Mouse (Mus musculus) forebrain, postnatal 0 days (tissue): ENCODE measurements around the gene Neu2. TPM values are rescaled to one million over a fixed set of nuclear protein-coding genes. Genes with fewer than 3 reads are reported as not detected.

Experiments
- ATAC-seq: fragments of 200-750 bp; cut with Nextera tagmentation; 2 replicates; pipeline ENCODE4 v1.8.0; 2017; ENCODE audit warnings: mild to moderate bottlenecking, moderate library complexity
- DNase-seq: peaks from one replicate; pipeline ENCODE4 v3.0.0-alpha.2; 2015
- H3K27ac ChIP-seq: fragments of 300-500 bp; sonication (generic); 2 replicates; pipeline ENCODE4 v1.5.1; 2014; ENCODE audit warnings: low read depth, mild to moderate bottlenecking, antibody characterized with exemption, low read length, moderate library complexity, mixed read lengths
- H3K27me3 ChIP-seq: fragments of 300-500 bp; sonication (generic); 2 replicates; pipeline ENCODE4 v1.6.1; 2014; ENCODE audit warnings: mild to moderate bottlenecking, low read length, mixed read lengths; ENCODE audit not compliant: insufficient read depth
- H3K36me3 ChIP-seq: fragments of 300-500 bp; sonication (generic); 2 replicates; pipeline ENCODE4 v1.6.1; 2014; ENCODE audit warnings: mild to moderate bottlenecking, moderate library complexity; ENCODE audit not compliant: insufficient read depth
- H3K4me1 ChIP-seq: fragments of 300-500 bp; sonication (generic); 2 replicates; pipeline ENCODE4 v1.6.1; 2014; ENCODE audit warnings: antibody characterized with exemption; ENCODE audit not compliant: insufficient read depth
- H3K4me2 ChIP-seq: fragments of 300-500 bp; sonication (generic); 2 replicates; pipeline ENCODE4 v1.6.1; 2014; ENCODE audit warnings: low read depth, mild to moderate bottlenecking, moderate library complexity
- H3K4me3 ChIP-seq: fragments of 300-500 bp; sonication (generic); 2 replicates; pipeline ENCODE4 v1.5.1; 2014; ENCODE audit warnings: low read depth, low read length, mixed read lengths
- H3K9ac ChIP-seq: fragments of 300-500 bp; sonication (generic); 2 replicates; pipeline ENCODE4 v1.6.1; 2014; ENCODE audit warnings: mild to moderate bottlenecking
- H3K9me3 ChIP-seq: fragments of 300-500 bp; sonication (generic); 2 replicates; pipeline ENCODE4 v1.6.1; 2016; ENCODE audit warnings: low read length
- CTCF ChIP-seq: sonication (generic); IDR thresholded peaks from 2 replicates; pipeline ENCODE4 v1.5.1; 2016; ENCODE audit warnings: antibody characterized with exemption, control low read depth, low read depth
- WGBS: fragments of 180-500 bp; shearing (Covaris S2); extraction: QIAGEN DNeasy Blood & Tissue Kit; methylation state at CpG from one replicate; pipeline ENCODE4 v1.1.7; 2014; 5-methylcytosine and 5-hydroxymethylcytosine counted together
- polyA plus RNA-seq: library from polyadenylated mRNA; unstranded; fragments of >200 nt; fragmentation: Nextera tagmentation; extraction: Ambion mirVana; gene quantifications from 2 replicates; pipeline ENCODE4 v1.2.1, GENCODE M21; 2015
- total RNA-seq: library from RNA; depleted of rRNA; stranded (reverse); fragments of >200 nt; gene quantifications from 2 replicates; pipeline ENCODE4 v1.2.3, GENCODE M21; 2014; rRNA removed

The Neu2 gene
- total and polyA plus RNA-seq, 2 experiments from 2014 or later = 0.99 to 1.4 TPM

DNA sequence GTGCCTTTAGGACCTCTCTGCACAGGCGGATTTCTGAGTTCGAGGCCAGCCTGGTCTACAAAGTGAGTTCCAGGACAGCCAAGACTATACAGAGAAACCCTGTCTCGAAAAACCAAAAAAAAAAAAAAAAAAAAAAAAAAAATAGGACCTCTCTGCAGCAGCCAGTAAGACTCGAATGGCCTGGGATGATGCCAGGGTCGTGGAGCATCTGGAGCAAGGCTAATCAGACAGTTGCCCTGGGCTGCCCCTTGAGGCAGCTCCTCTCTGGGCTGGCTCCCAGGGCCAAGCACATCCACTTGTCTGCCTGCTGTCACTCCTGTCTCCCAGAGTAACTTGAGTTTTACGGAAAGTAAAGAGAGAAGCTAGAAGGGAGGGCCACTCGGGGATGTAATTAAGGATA lies 135.4 kb downstream of the Neu2 start:
- H3K4me3 ChIP-seq = no peak overlapping the region
- no peak overlapping the region for H3K4me2 ChIP-seq
- no peak overlapping the region for H3K9ac ChIP-seq
- DNase-seq (no peak), ATAC-seq (no peak)
- no peaks in the 10 kb centered on the region for H3K4me1 ChIP-seq
- no peak overlapping the region for H3K27ac ChIP-seq
- 77% methylated on average over 7 of the region's 7 CpGs for WGBS
- no peaks in the 10 kb centered on the region for H3K27me3 ChIP-seq
- no peak for TF ChIP-seq CTCF
- H3K36me3 ChIP-seq = no peaks in the 10 kb centered on the region
- no peaks in the 10 kb centered on the region for H3K9me3 ChIP-seq

DNA sequence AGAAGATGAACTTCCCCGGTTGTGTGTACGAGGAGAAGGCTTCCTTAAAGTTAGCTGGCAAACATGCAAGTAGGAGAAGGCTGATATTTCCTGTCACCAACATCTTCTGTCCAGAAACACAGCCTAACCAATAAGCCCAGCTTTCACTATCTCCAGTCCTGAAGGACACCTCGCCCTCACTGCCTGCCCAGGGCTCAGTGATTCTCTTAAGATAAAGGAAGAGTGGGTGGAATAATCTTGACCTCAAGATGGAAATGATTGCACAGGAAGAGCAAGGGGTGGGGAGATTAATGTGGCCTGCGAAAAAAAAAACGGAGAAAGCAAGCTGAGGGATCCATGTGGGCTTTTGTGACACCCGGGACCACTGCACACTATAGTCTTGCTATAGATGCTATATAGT lies 136.1 kb downstream of the Neu2 start:
- DNase-seq (no peak), ATAC-seq (no peak)
- H3K4me1 ChIP-seq = no peaks in the 10 kb centered on the region
- no peaks in the 10 kb centered on the region for H3K36me3 ChIP-seq
- H3K9me3 ChIP-seq = no peaks in the 10 kb centered on the region
- 81% methylated on average over 6 of the region's 6 CpGs for WGBS
- no peak overlapping the region for H3K4me2 ChIP-seq
- no peak for TF ChIP-seq CTCF
- no peak overlapping the region for H3K9ac ChIP-seq
- H3K27ac ChIP-seq = no peak overlapping the region
- no peaks in the 10 kb centered on the region for H3K27me3 ChIP-seq
- no peak overlapping the region for H3K4me3 ChIP-seq

Other genes with a start within 250 kb of the Neu2 start
- gene Efhd1, start 245.5 kb upstream of the Neu2 start, total RNA-seq = 1.3 TPM in 2 replicates
- gene Efhd1, start 245.5 kb upstream of the Neu2 start, polyA plus RNA-seq = 1.9 and 2.2 TPM in 2 replicates
- gene Gigyf2, start 182.9 kb upstream of the Neu2 start, total RNA-seq = 69.0 and 73.4 TPM in 2 replicates
- gene Gigyf2, start 182.9 kb upstream of the Neu2 start, polyA plus RNA-seq = 31.9 and 44.3 TPM in 2 replicates
- 1.9 and 4.8 TPM in 2 replicates for gene Kcnj13, start 115.2 kb upstream of the Neu2 start, total RNA-seq
- 17.0 and 17.5 TPM in 2 replicates for gene Kcnj13, start 115.2 kb upstream of the Neu2 start, polyA plus RNA-seq
- not detected in 2 replicates for gene Snorc, start 39.6 kb upstream of the Neu2 start, total RNA-seq
- 0.79 and 1.5 TPM in 2 replicates for gene Snorc, start 39.6 kb upstream of the Neu2 start, polyA plus RNA-seq
- gene Ngef, start 64.0 kb downstream of the Neu2 start, total RNA-seq = 67.2 and 85.0 TPM in 2 replicates
- 49.8 and 57.9 TPM in 2 replicates for gene Ngef, start 64.0 kb downstream of the Neu2 start, polyA plus RNA-seq
- gene Inpp5d, start 110.4 kb downstream of the Neu2 start, total RNA-seq = 4.5 and 25.4 TPM in 2 replicates
- gene Inpp5d, start 110.4 kb downstream of the Neu2 start, polyA plus RNA-seq = 2.7 and 3.0 TPM in 2 replicates
- gene Atg16l1, start 246.0 kb downstream of the Neu2 start, total RNA-seq = 70.2 and 98.7 TPM in 2 replicates
- gene Atg16l1, start 246.0 kb downstream of the Neu2 start, polyA plus RNA-seq = 36.7 and 49.1 TPM in 2 replicates